Mouse (Mus musculus) neural tube, embryonic 11.5 days (tissue): ENCODE data around the gene Trpv2. TPM values are rescaled to one million over a fixed set of nuclear protein-coding genes. Genes with fewer than 3 reads are reported as not detected.

Experiments used
- ATAC-seq: fragments of 200-750 bp; cut with Nextera tagmentation; 2 replicates; pipeline ENCODE4 v1.8.0; 2017; ENCODE audit warnings: moderate number of reproducible peaks, mild to moderate bottlenecking, moderate TSS enrichment, moderate library complexity; ENCODE audit not compliant: insufficient read depth, low FRiP score, low TSS enrichment
- DNase-seq: peaks from one replicate; pipeline ENCODE4 v3.0.0-alpha.2; 2015; ENCODE audit warnings: low spot score
- H3K27ac ChIP-seq: fragments of 300-500 bp; sonication (generic); 2 replicates; pipeline ENCODE4 v1.5.1; 2014; ENCODE audit warnings: low read depth, mild to moderate bottlenecking, low read length
- H3K27me3 ChIP-seq: fragments of 300-500 bp; sonication (generic); 2 replicates; pipeline ENCODE4 v1.6.1; 2014; ENCODE audit warnings: mild to moderate bottlenecking, low read length, mixed read lengths; ENCODE audit not compliant: control insufficient read depth, insufficient read depth
- H3K36me3 ChIP-seq: fragments of 300-500 bp; sonication (generic); 2 replicates; pipeline ENCODE4 v1.6.1; 2014; ENCODE audit warnings: mild to moderate bottlenecking, low read length, moderate library complexity, mixed read lengths; ENCODE audit not compliant: control insufficient read depth, insufficient read depth
- H3K4me1 ChIP-seq: fragments of 300-500 bp; sonication (generic); 2 replicates; pipeline ENCODE4 v1.6.1; 2014; ENCODE audit warnings: low read length, mixed read lengths; ENCODE audit not compliant: control insufficient read depth, insufficient read depth
- H3K4me2 ChIP-seq: fragments of 300-500 bp; sonication (generic); 2 replicates; pipeline ENCODE4 v1.6.1; 2014; ENCODE audit warnings: low read depth, mild to moderate bottlenecking, moderate library complexity
- H3K4me3 ChIP-seq: fragments of 300-500 bp; sonication (generic); 2 replicates; pipeline ENCODE4 v1.5.1; 2014; ENCODE audit warnings: low read depth, low read length
- H3K9ac ChIP-seq: fragments of 300-500 bp; sonication (generic); 2 replicates; pipeline ENCODE4 v1.6.1; 2014; ENCODE audit warnings: mild to moderate bottlenecking, low read length
- H3K9me3 ChIP-seq: fragments of 300-500 bp; sonication (generic); 2 replicates; pipeline ENCODE4 v1.6.1; 2016; ENCODE audit warnings: low read length; ENCODE audit not compliant: control insufficient read depth
- WGBS: fragments of 180-500 bp; shearing (Covaris S2); extraction: QIAGEN DNeasy Blood & Tissue Kit; methylation state at CpG from one replicate; pipeline ENCODE4 v1.1.7; 2014; 5-methylcytosine and 5-hydroxymethylcytosine counted together
- polyA plus RNA-seq: library from polyadenylated mRNA; unstranded; fragments of >200 nt; fragmentation: Nextera tagmentation; extraction: Ambion mirVana; gene quantifications from 2 replicates; pipeline ENCODE4 v1.2.1, GENCODE M21; 2014

Gene Trpv2
- polyA plus RNA-seq, 1 experiment from 2014 or later, result 11.7 TPM

GRCm38 (mm10) chr11:62612604-62613003, 38.3 kb downstream of the Trpv2 start:
- DNase-seq (peak; percentile 35), ATAC-seq (0 out of 2 replicates have a peak, but pooled peaks have one; percentile 28)
- peaks cover 19% of the 10 kb centered on the region for H3K4me1 ChIP-seq
- H3K27me3 ChIP-seq, result no peaks in the 10 kb centered on the region
- whole genome bisulfite sequencing, result 60% methylated on average over 10 of the region's 10 CpGs
- H3K4me3 ChIP-seq, result no peak overlapping the region
- H3K9me3 ChIP-seq, result no peaks in the 10 kb centered on the region
- H3K27ac ChIP-seq, result peak overlapping the region; percentile 55; the same call in 1 of the 2 replicates
- peaks cover 3% of the 10 kb centered on the region; the same call in 1 of the 2 replicates for H3K36me3 ChIP-seq
- peak overlapping the region; percentile 9; the same call in 1 of the 2 replicates for H3K9ac ChIP-seq
- H3K4me2 ChIP-seq, result no peak overlapping the region

- H3K4me3 ChIP-seq, result peak overlapping the region; percentile 10; the same call in 1 of the 2 replicates
- 7% methylated on average over 19 of the region's 19 CpGs for WGBS
- ATAC-seq, result peak; percentile 90
- peak; percentile 97 for DNase-seq
- H3K9me3 ChIP-seq, result no peaks in the 10 kb centered on the region
- peaks cover 19% of the 10 kb centered on the region for H3K4me1 ChIP-seq
- peaks cover 5% of the 10 kb centered on the region; the same call in 1 of the 2 replicates for H3K36me3 ChIP-seq
- peak overlapping the region; percentile 29 for H3K4me2 ChIP-seq
- H3K27me3 ChIP-seq, result no peaks in the 10 kb centered on the region
- peak overlapping the region; percentile 69 for H3K9ac ChIP-seq
- peak overlapping the region; percentile 86 for H3K27ac ChIP-seq
Measured at GRCm38 (mm10) chr11:62613657-62614365, 39.5 kb downstream of the Trpv2 start.

GRCm38 (mm10) chr11:62614876-62615410, 40.7 kb downstream of the Trpv2 start:
- H3K36me3 ChIP-seq, result peaks cover 3% of the 10 kb centered on the region; the same call in 1 of the 2 replicates

GRCm38 (mm10) chr11:62615456-62615855, 41.2 kb downstream of the Trpv2 start:
- H3K4me2 ChIP-seq, result no peak overlapping the region
- no peak overlapping the region for H3K27ac ChIP-seq
- no peaks in the 10 kb centered on the region for H3K9me3 ChIP-seq
- H3K27me3 ChIP-seq, result no peaks in the 10 kb centered on the region
- no peak overlapping the region for H3K9ac ChIP-seq
- H3K4me1 ChIP-seq, result peaks cover 19% of the 10 kb centered on the region
- H3K36me3 ChIP-seq, result peaks cover 3% of the 10 kb centered on the region; the same call in 1 of the 2 replicates
- 93% methylated on average over 4 of the region's 4 CpGs for WGBS
- no peak overlapping the region for H3K4me3 ChIP-seq
- ATAC-seq (no peak), DNase-seq (no peak)

More at GRCm38 (mm10) chr11:62614876-62615410, 40.7 kb downstream of the Trpv2 start:
- DNase-seq (no peak), ATAC-seq (no peak)
- no peak overlapping the region for H3K4me3 ChIP-seq
- H3K4me2 ChIP-seq, result no peak overlapping the region
- WGBS, result 87% methylated on average over 8 of the region's 8 CpGs
- no peaks in the 10 kb centered on the region for H3K9me3 ChIP-seq
- H3K4me1 ChIP-seq, result peaks cover 19% of the 10 kb centered on the region
- H3K27me3 ChIP-seq, result no peaks in the 10 kb centered on the region
- H3K9ac ChIP-seq, result no peak overlapping the region; the same call in 1 of the 2 replicates
- peak overlapping the region; percentile 86; the same call in 1 of the 2 replicates for H3K27ac ChIP-seq

- Histone ChIP-seq H3K9ac (no peak overlapping the region), H3K4me3 (no peak overlapping the region), H3K4me1 (peaks cover 7% of the 10 kb centered on the region; the same call in 1 of the 2 replicates), H3K27me3 (no peaks in the 10 kb centered on the region), H3K27ac (no peak overlapping the region), H3K9me3 (no peaks in the 10 kb centered on the region), H3K36me3 (peaks cover 3% of the 10 kb centered on the region; the same call in 1 of the 2 replicates), H3K4me2 (no peak overlapping the region)
- WGBS, result 96% methylated on average over 8 of the region's 8 CpGs
- DNase-seq (no peak), ATAC-seq (no peak)
Measured at GRCm38 (mm10) chr11:62621079-62621478, 46.8 kb downstream of the Trpv2 start.

- no peak overlapping the region for H3K4me2 ChIP-seq
- no peaks in the 10 kb centered on the region for H3K27me3 ChIP-seq
- peaks cover 3% of the 10 kb centered on the region; the same call in 1 of the 2 replicates for H3K36me3 ChIP-seq
- no peak for DNase-seq
- WGBS, result 84% methylated on average over 4 of the region's 4 CpGs
- peaks cover 7% of the 10 kb centered on the region; the same call in 1 of the 2 replicates for H3K4me1 ChIP-seq
- H3K9me3 ChIP-seq, result no peaks in the 10 kb centered on the region
- no peak overlapping the region for H3K4me3 ChIP-seq
- H3K9ac ChIP-seq, result no peak overlapping the region
- ATAC-seq, result no peak
- H3K27ac ChIP-seq, result no peak overlapping the region
Measured at GRCm38 (mm10) chr11:62621586-62622283, 47.4 kb downstream of the Trpv2 start.

GRCm38 (mm10) chr11:62622850-62623249, 48.6 kb downstream of the Trpv2 start:
- ATAC-seq, result no peak
- no peaks in the 10 kb centered on the region for H3K9me3 ChIP-seq
- no peaks in the 10 kb centered on the region for H3K27me3 ChIP-seq
- peaks cover 3% of the 10 kb centered on the region; the same call in 1 of the 2 replicates for H3K36me3 ChIP-seq
- no peak overlapping the region for H3K4me3 ChIP-seq
- DNase-seq, result no peak
- no peak overlapping the region for H3K27ac ChIP-seq
- H3K9ac ChIP-seq, result no peak overlapping the region
- WGBS, result 53% methylated on average over 4 of the region's 4 CpGs
- peaks cover 7% of the 10 kb centered on the region; the same call in 1 of the 2 replicates for H3K4me1 ChIP-seq
- H3K4me2 ChIP-seq, result no peak overlapping the region

- Histone ChIP-seq H3K36me3 (no peaks in the 10 kb centered on the region), H3K27ac (peak overlapping the region; percentile 36), H3K4me2 (no peak overlapping the region), H3K4me1 (peaks cover 17% of the 10 kb centered on the region), H3K4me3 (no peak overlapping the region), H3K9me3 (no peaks in the 10 kb centered on the region), H3K27me3 (no peaks in the 10 kb centered on the region), H3K9ac (no peak overlapping the region)
- WGBS, result 57% methylated on average over 10 of the region's 10 CpGs
- no peak for ATAC-seq
- DNase-seq, result no peak
Measured at GRCm38 (mm10) chr11:62624341-62625291, 50.3 kb downstream of the Trpv2 start.
